Mouse (Mus musculus) neutrophil, adult 5-6 weeks (primary cell): ENCODE measurements around the gene Chsy1. TPM values are rescaled to one million over a fixed set of nuclear protein-coding genes. Genes with fewer than 3 reads are reported as not detected.

Experiments used
- ATAC-seq: fragments of 151-379, 151-347 bp; 2 replicates; pipeline ENCODE4 v1.8.0; 2017; ENCODE audit warnings: mild to moderate bottlenecking, moderate TSS enrichment; ENCODE audit not compliant: insufficient number of reproducible peaks, poor library complexity, low FRiP score, severe bottlenecking; ENCODE audit errors: extremely low read depth
- total RNA-seq: library from RNA; stranded (forward); fragments of 200-1000 nt; gene quantifications from 2 replicates; pipeline ENCODE4 v1.2.3, GENCODE M21; 2017

Chsy1 gene
- total RNA-seq, 1 experiment from 2014 or later, result 120 TPM

DNA sequence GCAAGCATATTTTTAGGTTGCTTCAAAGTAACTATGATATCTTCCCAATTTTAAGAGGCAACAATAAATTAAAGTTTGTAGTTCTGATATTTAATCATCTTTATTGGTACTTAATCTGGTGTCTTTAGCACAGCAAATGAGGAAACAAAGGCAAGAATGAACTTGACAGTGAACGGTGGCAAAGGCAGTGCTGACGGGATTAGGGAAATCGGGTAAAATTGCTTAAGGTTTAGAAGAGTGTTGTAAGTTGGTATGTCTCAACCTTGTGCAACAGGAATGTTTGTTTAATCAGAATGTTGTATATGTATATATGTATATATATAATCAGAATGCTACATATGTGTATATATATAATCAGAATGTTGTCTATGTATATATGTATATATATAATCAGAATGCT, 24.8 kb downstream of the Chsy1 start:
- peak; percentile 32; the same call in 1 of the 2 replicates for ATAC-seq

DNA sequence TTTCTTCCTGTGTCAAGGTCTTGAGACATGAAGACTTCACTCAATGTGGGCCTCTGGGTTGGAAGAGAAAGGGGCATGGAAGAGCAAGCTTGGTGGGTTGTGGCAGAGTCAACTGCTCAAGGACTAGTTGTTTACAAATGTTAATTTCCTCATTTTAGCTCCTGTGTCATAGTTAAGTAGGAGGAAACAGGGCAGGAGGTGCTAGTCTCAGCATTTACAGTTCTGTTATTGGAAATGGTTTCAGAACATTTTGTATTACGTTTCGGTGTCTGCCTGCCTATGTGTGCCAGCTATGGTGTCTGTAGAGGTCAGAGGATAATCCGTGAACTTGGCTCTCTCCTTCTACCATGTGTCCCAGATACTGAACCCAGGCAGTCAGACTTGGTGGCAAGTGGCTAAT, 26.3 kb downstream of the Chsy1 start:
- peak; percentile 62 for ATAC-seq

DNA sequence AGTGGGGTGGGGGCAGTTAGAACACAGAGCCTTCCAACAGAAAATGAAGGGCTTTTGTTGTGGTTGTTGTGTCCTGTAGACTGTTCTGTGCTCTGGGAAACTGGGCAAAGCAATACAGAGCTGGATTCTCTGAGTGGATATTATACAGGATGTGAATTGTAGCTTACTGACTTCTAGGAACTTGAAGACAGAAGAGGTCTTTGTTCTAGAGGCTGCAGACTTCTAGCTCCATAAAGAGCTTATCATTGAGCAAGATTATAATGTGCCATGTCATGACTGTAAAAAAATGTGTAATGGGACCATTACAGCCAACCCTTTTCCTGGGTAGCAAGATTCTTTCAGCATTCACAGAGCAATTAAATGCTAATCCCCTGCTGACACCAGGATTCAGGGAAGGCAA, 26.9 kb downstream of the Chsy1 start:
- ATAC-seq, result no peak

DNA sequence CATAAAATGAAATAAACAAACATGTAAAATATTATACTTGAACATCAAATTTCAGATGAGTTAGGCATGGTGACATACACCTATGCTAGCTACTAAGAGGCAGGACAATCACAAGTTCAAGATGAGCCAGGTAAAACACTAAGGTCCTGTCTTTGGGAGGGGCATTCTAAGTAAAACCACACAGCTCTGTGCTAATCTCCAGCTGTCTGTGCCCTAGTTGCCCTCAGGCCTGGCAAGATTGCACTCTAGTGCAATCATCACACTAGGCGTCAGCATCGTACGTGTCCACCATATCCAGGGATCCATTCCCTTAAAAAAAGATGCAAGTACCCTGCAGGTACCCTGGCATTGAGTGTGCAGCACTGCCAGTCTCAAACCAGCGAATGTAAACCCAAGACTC, 28.0 kb downstream of the Chsy1 start:
- ATAC-seq, result no peak

DNA sequence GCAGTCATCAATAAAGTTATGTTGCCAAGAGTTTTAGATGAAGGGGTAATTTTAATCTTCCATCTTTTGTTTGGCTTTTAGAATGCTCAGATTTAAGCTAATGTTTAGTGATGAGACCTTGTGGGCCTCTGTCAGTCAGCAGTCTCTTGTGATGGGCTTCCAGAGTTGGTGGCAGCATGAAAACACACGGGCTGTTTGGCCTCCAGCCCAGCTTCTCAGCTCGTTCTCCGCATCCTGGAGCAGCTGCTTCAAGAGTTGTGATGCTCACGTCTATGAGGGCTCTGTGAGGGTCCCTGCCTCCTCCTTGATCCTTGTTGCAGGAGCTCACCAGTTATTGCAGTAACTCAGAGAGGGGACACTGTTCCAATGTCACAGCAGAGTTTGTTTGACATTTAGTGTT, 29.0 kb downstream of the Chsy1 start:
- no peak for ATAC-seq

DNA sequence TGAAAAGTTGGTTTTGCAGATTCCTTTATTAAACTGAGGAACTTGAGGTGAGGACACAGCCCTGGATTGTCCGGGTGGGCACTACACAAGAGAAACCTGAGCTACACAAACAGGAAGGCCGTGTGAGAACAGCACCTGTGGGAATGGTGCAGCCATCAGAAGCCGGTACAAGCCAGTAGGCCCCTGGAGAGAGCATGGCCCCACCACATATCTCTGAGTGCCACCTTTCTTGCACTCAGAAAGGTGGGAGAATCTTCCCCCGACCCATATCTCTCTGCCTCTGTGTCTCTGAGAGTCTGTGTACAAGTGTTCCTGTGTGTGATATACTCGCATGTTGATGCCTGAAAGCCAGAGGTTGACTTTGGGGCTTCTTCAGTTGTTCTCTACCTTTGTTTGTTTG, 29.6 kb downstream of the Chsy1 start:
- ATAC-seq, result no peak

DNA sequence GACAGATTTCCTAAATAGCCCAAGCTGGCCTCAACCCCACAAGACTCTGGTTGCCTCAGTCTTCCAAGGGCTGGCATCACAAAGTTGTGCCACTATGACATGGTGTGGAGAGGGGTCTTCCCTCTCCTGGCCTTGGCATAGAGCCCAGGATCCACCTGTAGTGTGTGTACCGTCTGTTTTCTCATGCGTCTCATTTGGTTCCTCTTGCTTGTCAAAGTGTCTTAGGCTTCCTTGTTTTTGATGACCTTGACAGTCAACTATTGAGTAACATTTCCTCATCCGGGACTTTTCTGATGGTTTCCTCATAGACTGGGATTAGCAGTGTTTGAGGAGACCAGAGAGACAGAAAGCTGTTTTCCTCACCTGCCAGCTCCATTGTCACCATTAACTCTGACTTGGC, 30.8 kb downstream of the Chsy1 start:
- peak; percentile 41; the same call in 1 of the 2 replicates for ATAC-seq

DNA sequence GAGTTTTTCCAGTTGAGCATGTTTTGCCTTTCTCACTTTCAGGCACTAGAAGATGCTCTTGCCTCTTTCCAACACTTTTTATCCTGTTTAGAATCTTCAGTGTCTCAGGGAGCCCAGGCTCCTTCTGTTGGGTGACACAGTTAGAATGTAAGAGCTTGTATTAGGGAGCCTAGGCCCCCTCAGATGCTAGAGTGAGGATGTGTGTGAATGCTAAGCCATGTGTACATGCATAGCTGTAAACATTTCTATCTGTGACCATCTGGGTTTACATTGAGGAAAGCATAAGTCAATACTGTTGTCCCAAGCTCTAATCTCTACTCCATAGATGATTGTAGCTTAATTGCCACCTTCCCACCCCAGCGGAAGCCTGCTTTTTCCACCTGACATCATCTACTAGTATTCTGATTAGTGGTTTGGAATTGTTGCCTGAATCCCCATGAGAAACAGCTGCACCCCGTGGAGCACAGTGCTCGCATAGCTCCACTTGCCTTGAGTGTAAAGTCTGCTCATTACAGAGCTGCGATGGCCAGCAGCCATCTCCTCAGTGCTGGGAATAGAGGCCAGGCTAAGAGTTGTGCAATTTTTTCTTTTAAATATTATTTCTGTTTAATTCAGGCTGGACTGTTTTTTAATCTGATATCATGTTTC, 31.7 kb downstream of the Chsy1 start:
- ATAC-seq, result no peak

DNA sequence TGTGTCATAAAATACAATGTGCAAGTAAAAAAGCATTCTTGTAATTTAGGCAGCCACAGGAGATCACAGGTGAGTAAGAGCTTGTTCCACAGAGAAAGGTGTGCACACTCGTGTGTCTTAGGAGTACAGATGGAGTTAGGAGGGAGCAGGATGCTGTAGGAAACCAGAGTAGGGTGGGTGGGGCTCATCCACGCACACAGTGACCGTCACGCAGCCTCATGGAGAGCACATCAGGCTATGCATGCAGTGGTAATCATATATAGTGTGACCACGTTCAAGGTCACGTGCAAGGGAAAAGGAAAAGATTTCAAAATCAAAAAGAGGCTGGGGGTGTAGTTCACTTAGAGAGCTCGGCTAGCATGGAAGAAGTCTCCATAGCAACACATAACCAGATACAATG, 33.2 kb downstream of the Chsy1 start:
- ATAC-seq, result no peak

DNA sequence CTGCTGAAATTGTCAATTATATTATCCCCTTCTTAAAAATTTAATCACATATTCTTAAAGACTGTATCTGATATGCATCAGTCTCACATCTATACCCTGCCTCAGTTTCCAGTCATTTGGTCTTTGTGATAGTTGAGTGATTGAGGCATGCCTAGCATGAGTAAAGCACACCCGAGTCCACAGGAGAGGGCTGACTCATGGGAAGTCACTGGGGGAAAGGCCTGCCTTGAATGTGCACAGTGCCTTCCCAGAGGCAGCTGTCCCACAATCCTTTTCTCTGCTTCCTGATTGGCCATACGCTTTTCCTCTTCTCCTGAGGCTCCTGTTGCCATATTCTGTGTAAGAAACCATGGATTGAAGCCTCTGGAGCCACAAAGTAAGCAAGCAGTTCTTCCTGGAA, 35.2 kb downstream of the Chsy1 start:
- no peak for ATAC-seq

DNA sequence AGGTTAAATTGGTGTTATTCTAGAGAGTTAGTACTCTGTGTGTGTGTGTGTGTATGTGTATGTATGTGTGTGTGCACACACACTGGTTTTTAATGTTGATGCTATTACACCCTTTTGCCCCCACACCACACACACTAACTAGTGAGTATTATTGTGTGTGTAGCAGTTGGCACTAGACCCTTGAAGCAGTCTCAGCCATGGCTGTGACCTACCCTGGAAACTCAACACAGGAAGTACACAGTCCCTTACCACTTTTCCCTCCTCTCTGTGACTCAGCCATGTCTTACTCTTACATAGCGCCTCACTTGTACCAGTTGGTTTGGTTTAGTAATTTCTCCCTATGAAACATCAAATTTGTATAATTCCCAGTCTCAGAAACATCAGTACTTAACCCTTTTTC, 37.8 kb downstream of the Chsy1 start:
- no peak for ATAC-seq

DNA sequence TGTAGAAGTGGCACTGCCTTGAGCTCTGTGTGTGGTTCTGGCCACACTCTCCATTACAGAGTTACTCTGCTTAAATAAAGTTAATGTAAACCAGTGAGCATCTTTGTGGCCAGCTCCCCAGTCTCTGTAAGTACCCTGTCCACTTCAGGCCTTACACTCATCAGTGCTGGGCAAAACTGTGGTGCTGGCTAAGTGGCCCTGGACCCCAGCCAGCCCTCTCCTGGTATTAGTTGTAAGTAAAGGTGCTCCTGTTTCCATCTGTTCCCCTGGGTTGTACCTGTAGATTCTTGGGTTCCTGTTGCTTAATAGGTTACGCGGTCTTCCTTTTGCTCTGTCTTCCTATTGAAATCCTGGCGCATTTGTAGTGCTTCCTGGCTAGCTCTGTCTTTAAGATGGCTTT, 38.5 kb downstream of the Chsy1 start:
- ATAC-seq, result no peak

DNA sequence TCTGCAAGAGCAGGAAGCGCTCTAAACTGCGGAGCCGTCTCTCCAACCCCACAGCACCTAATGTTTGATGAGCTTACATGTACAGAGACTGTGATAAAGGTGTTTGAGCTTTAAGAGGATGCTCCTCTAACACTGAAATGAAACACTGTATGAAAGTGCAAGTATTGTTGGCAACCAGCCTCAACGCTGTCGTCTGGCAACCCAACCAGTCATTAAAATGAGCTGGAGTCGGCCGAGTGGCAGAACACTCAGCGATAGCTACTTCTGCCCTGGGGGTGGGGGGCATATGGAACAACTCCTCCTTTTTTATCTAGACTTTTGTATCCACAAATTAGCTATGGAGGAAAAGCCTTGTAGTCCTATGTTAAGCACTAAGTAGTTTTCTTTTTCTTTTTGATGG, 40.2 kb downstream of the Chsy1 start:
- ATAC-seq, result no peak

DNA sequence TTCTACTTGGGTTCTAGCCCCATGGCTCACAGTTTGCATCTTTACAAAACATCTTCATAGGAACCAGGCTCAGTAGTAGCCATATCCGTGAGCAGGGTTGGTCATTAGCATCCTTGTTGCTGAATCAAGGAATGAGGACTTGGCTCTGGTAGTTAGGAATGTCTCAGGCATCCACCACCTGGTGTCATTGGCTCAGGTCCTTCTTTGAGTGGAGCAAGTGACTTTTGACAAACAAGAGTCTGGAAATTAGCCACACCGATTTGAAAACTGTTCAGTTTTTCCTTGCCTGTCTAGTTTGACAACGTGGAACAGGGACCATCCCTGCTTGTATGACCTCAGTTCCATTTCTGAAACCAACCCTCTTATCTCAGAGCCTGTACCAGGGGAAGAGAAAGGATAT, 41.1 kb downstream of the Chsy1 start:
- ATAC-seq, result no peak

DNA sequence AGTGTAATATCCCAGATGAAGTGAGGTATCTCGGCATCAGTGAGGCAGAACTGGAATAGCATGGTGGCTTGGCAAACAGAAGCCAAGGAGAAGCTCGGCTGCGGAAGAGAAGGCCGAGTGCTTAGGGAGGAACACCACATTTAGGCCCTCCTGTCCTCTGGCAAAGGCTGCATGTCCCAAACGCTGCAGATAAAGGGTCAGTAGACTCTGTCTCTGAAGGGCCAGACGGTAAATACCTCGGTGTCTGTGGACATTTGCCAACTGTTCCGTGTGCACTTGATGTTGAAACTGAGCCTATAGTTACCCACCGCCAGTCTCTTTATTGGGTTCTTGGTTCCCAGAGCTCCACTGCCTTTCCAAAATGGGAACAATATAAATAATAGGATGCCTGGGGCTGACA, 48.1 kb downstream of the Chsy1 start:
- no peak for ATAC-seq

DNA sequence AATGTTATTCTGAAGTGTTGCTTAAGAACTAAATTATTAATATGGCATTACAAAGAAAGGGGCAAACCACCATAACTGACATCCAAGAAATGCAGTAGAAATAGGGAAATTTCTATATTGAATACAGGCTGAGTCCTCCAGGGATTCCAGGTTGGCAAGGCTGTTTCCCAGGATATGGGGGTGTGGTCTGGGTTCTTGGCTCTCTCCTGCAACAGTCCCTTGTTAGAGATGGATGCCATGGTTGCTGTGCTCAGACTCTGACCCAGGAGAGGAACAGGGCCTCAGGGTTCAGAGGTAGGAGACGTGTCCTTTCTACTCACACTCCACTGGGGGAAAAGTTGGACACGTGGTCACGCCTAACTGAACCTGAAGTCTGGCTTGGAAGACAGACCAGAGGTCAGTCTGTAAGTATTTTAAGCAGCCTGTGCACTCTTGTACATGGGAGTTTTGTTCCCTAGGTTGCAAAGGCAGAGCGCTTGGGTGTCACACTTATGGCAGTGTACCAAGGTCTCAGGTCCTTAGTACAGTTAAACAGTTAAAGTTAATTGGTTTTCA, 48.6 kb downstream of the Chsy1 start:
- ATAC-seq, result no peak

DNA sequence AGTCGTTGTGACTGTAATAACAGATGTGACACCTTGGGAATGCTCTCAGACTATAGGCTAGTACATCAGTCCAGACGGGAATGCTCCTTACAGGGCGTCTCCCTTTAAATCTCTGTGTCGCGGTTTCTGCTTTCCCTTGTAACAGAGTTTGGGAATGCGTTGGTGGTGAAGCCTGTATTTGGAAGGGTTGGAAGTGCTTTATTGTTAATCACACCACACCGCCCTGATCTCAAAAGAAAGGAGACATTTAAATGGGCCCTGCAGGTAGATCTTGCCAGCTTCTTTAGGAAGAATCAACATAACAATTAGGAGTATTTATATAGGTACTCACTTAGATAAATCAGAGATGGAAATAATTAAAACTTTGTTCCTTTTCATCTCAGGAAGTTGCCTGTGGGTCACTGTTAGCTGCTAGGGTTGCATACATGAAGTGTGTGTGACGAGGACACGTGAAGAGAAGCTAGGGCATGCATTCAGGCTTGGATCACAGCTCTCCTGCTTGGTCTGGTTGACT, 49.4 kb downstream of the Chsy1 start:
- no peak for ATAC-seq

DNA sequence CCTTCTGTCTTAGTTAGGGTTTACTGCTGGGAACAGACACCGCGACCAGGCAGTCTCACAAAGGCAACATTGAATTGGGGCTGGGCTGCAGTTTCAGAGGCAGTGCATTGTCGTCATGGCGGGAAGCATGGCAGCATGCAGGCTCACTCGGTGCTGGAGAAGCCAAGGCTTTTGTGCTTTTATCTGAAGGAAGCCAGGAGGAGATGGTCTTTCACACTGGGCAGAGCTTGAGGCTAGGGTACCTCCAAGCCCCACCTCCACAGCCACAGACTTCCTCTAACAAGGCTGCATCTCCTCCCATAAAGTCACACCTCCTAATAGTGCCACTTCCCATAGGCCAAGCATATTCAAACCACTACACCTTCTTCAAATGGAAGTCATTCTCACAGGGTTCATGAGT, 50.6 kb downstream of the Chsy1 start:
- peak; percentile 44; the same call in 1 of the 2 replicates for ATAC-seq

DNA sequence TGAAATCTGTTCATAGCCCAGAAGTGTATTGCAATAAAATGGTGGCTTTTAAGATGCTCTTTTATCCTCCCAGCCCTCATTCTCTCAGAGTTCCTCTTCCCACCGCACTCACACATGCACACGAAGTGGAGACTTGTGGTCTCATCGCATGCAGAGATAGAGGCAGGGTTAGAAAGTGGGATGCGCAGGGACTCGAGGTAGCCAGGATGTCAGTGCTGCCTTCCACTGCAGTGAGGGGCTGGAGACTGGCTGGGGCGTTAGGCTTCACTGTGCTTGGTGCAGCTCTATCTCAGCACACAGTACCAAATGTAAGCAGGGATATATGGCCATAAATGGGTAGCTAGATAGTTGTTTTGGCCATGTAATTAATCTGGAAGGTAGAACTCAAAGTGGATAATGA, 52.5 kb downstream of the Chsy1 start:
- ATAC-seq, result no peak

DNA sequence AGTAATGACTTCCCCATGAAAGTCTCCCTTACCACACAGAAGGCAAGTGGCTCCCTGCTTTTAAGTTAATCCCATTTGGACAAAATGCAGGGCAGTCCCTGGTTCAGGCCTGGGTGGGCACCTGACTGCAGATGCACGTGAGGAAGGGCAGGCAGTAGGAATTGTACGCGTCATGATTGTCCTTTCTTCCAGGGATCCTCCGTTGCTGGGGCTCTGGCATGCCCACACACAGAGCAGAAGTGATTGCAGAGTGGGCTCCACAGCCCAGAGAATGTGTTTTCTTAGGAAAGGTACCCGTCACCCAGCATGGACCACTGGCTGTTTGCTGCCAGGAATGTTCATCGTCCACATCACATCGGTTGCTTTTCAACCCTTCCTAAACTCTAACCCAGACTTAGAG, 53.2 kb downstream of the Chsy1 start:
- ATAC-seq, result no peak

DNA sequence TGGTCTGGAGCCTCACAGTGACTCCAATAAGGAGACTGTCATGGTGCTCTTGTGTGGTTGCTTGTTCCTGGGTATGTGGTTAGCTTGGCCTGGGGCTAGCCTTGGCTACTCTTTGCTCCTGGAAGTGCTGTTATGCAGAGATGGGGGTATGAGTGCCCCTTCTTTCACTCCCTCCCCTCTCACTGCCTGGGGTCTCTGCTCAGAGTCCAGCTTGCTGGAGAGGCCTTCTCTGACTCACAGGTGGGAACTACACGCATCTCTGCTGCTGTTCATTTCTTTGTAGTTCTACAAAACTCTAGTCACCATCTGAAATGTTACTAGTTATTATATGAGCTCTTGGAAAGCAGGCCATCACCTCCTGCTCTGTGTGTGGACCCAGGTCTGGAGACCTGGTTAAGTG, 53.7 kb downstream of the Chsy1 start:
- no peak for ATAC-seq
